Mouse (Mus musculus) testis, adult 2 months (tissue): ENCODE results near the gene Tex33. TPM values are rescaled to one million over a fixed set of nuclear protein-coding genes. Genes with fewer than 3 reads are reported as not detected.
A peak's percentile ranks its signal among the peaks of the same experiment; 100 is the strongest.

Experiments used
- H3K27ac ChIP-seq: fragments of 200-500 bp; 2 replicates; pipeline ENCODE4 v1.5.1; 2012; ENCODE audit warnings: low read depth, low read length; ENCODE audit not compliant: control insufficient read depth, insufficient read depth
- H3K27me3 ChIP-seq: fragments of 200-500 bp; 2 replicates; pipeline ENCODE4 v1.6.1; 2012; ENCODE audit warnings: mild to moderate bottlenecking, low read length, moderate library complexity; ENCODE audit not compliant: control insufficient read depth, insufficient read depth
- H3K36me3 ChIP-seq: fragments of 200-500 bp; 2 replicates; pipeline ENCODE4 v1.6.1; 2012; ENCODE audit warnings: mild to moderate bottlenecking, low read length; ENCODE audit not compliant: control insufficient read depth, insufficient read depth
- H3K4me1 ChIP-seq: fragments of 200-500 bp; 2 replicates; pipeline ENCODE4 v1.6.1; 2012; ENCODE audit warnings: low read length; ENCODE audit not compliant: control insufficient read depth, insufficient read depth
- H3K4me3 ChIP-seq: fragments of 200-500 bp; 2 replicates; pipeline ENCODE4 v1.5.1; 2012; ENCODE audit warnings: low read depth, mild to moderate bottlenecking, low read length, moderate library complexity, mixed read lengths; ENCODE audit not compliant: control insufficient read depth
- CTCF ChIP-seq: fragments of 200-500 bp; IDR thresholded peaks from 2 replicates; pipeline ENCODE4 v1.5.1; 2012; ENCODE audit warnings: low read depth, mild to moderate bottlenecking, inconsistent platforms, low read length, moderate library complexity; ENCODE audit not compliant: control insufficient read depth, insufficient read depth, insufficient replicate concordance
- POLR2A ChIP-seq: fragments of 200-500 bp; IDR thresholded peaks from 2 replicates; pipeline ENCODE4 v1.6.1; 2012; ENCODE audit warnings: low read depth, mild to moderate bottlenecking, inconsistent platforms, low read length, moderate library complexity; ENCODE audit not compliant: control insufficient read depth
- polyA plus RNA-seq: library from polyadenylated mRNA; depleted of rRNA; stranded (reverse); fragments of >200 nt; gene quantifications from 2 replicates; pipeline ENCODE4 v1.2.3, GENCODE M21; 2012

Gene Tex33
- polyA plus RNA-seq, 1 experiment, result 1,395 TPM

DNA sequence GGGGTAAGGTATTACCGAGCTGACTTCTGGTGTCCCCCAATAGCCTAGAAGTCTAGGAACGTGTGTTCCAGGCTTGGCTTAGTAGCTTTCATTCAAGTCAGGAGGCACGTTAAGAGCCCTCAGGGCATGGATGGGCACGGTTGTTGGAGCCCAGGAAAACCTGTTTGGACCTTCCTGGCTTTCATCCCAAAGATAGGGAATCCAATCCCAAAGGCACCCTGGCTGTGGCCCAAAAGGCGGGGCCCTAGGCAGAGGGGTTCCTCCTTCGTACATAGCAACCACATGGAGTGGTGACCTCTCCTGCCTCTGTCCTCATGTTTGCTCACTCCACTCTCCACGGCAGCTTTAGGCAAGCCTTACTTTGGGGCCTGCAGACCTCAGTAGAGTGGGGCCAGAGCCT, 6.7 kb upstream of the Tex33 start:
- Histone ChIP-seq H3K4me1 (peaks cover 37% of the 10 kb centered on the region), H3K36me3 (no peaks in the 10 kb centered on the region), H3K27me3 (no peaks in the 10 kb centered on the region), H3K4me3 (no peak overlapping the region), H3K27ac (peak overlapping the region; percentile 49)
- TF ChIP-seq CTCF, result no peak
- no peak for TF ChIP-seq POLR2A

DNA sequence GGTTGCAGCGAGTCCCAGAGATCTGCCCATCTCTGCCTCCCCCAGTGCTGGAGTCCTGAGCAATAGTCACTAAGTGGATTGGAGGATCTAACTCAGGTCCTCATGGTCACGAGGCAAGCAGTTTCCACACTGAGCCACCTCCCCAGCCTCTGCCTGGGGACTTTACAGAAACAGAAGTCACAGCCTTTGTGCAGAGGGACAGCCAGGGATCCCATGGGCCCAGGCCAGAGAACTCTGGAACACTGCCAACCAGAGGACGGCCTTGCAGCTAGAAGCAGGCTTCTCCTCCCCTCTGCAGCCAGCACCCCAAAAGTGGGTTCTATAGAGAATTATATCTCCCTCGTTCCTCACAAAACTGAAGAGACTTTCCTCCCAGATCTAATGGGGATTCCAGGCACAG, 6.2 kb upstream of the Tex33 start:
- Histone ChIP-seq H3K36me3 (no peaks in the 10 kb centered on the region), H3K4me3 (no peak overlapping the region), H3K4me1 (peaks cover 37% of the 10 kb centered on the region), H3K27ac (peak overlapping the region; percentile 35; the same call in 1 of the 2 replicates), H3K27me3 (no peaks in the 10 kb centered on the region)
- no peak for TF ChIP-seq CTCF
- no peak for TF ChIP-seq POLR2A

DNA sequence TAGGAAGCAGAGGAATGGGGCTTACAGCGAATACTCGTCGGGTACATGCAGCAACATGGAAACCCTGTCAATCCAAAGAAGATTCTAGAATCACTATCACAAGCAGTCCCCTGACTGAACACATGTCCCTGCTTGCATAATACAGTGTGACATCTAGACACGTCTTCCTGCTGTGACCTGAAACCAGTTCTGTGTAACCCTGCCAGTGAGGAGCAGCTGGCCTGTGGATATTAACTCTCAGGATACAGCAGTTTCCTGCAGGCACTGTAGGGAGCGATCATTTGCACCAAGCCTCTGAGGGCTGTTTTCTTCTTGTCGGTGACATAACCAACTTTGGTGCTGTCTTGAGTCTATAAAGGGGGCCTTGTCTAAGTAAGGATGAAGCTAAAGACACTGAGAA, 5.6 kb upstream of the Tex33 start:
- no peaks in the 10 kb centered on the region for H3K27me3 ChIP-seq
- no peak overlapping the region; the same call in 1 of the 2 replicates for H3K27ac ChIP-seq

DNA sequence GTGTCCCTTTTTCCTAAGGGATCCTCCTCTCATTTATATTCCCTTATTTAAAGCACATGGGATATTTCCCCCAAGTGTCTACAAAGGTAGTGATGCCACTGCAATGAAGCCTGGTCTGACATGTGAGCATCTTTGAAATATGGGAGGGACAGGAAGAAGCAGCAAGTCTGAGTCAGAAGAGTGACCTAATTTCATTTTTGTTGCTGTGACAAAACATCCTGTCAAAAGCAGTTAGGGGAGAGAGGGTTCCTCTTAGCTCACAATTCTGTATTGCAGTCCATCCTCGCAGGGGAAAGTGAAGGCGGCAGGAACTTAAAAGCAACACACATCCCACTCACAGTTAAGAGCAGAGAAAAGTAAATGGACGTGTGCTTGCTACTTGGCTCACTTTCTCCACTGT, 4.9 kb downstream of the Tex33 start:
- H3K27me3 ChIP-seq, result no peaks in the 10 kb centered on the region
- no peaks in the 10 kb centered on the region for H3K4me1 ChIP-seq
- peak overlapping the region; percentile 89 for H3K4me3 ChIP-seq
- TF ChIP-seq CTCF (no peak), POLR2A (no peak)
- H3K27ac ChIP-seq, result no peak overlapping the region
- no peaks in the 10 kb centered on the region for H3K36me3 ChIP-seq

More for the DNA sequence above, 5.6 kb upstream of the Tex33 start:
- no peak for TF ChIP-seq POLR2A
- no peak for TF ChIP-seq CTCF
- H3K36me3 ChIP-seq, result no peaks in the 10 kb centered on the region
- H3K4me3 ChIP-seq, result no peak overlapping the region
- H3K4me1 ChIP-seq, result peaks cover 31% of the 10 kb centered on the region

DNA sequence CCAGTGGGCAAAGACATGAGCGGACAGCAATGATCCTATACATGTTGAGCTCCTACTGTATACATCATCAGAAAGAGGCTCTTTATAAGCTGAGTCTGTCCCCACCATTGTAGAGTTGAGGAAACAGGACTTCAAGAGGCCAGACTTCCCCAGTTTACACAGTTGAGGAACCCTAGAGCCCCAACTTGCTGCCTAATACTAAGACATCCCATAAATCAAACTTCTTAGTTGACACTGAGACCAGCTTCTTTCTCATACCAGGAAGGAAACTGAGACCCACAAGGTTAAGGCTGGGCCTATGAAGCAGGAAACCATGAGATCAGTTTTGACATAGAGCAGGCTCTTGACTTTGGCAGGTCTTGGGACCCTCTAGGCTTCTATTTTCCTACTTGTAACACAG, 10.1 kb downstream of the Tex33 start:
- no peaks in the 10 kb centered on the region for H3K36me3 ChIP-seq
- H3K27me3 ChIP-seq, result no peaks in the 10 kb centered on the region
- no peak overlapping the region for H3K27ac ChIP-seq
- TF ChIP-seq CTCF (no peak), POLR2A (no peak)
- H3K4me1 ChIP-seq, result no peaks in the 10 kb centered on the region
- H3K4me3 ChIP-seq, result peak overlapping the region; percentile 89

DNA sequence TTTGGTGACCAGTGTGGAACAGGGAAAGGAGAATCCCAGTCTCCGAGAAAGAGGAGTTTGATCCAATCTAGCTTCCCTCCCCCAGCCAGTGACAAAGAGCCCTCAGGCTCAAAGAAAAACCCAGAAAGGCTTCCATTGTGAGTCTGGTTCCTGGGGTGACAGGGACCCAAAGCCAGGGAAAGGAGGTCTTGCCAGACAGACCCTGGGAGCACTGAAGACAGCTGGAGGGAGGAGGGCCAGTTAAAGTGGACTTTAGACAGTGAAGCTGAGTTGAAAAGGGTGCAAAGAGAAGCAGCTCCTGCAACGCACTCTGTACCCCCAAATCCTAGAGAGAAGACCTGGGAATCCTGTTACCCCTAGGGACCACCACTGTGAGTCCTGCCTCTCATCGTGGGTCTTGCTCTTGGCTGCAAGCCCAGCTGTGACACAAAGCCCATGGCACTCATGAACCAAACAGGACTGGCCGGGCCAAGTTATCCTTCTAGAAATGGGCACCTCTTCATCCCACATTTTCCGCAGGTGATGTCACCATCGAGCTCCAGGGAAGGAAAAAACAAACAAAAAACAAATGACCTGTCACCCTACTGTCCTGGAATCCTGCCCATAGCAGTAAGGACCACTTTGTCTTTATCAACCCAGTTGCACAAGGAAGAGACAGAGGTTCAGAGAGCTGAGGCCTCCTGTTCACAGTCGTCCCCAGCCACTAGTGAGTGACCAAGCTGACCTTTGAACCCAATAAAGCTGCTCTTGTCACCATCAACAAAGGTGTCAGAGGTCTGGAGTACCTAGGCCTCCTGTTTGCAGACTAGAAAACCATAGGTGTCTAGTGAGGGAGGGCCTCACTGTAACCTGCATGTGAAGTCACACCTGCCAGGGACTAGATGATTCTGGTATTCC, 11.2 kb downstream of the Tex33 start:
- TF ChIP-seq POLR2A (no peak), CTCF (no peak)
- H3K27ac ChIP-seq, result no peak overlapping the region
- peak overlapping the region; percentile 89 for H3K4me3 ChIP-seq
- no peaks in the 10 kb centered on the region for H3K4me1 ChIP-seq
- no peaks in the 10 kb centered on the region for H3K36me3 ChIP-seq
- no peaks in the 10 kb centered on the region for H3K27me3 ChIP-seq

DNA sequence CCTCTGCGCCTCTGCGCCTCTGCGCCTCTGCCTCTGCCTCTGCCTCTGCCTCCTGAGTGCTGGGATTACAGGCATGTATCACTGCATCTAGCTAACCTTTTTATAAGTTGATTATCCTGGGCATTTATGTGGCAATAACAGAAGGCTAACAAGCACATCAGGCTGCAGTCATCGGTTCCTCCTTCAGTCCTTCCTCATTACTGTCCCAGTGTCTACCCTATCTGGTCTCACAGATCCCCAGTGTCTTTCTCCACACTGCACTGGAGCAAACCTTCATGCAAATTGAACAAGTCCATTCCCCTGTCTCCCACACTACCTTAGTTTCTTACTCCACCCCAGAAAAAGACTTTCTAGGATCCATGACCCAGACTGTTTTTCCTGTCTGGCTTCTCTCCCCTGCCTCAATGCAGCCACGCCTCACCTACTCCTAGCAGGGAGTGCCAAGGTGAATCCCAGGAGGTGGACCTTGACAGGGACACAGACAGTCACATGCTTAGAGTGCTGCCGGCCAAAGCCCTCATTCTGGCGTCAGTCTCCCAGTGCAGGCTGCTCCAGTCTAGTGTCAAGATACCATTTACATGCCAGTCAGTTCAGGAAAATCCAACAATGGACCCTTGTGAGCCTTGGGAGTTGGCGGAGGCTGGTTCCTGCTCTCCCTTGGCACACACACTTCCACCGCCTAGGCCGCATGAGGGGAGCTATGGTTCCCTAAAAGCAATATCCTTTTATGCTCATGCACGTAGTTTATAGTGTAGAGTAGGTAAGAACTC, 12.1 kb downstream of the Tex33 start:
- H3K4me1 ChIP-seq, result peaks cover under 1% of the 10 kb centered on the region
- no peak overlapping the region; the same call in 1 of the 2 replicates for H3K4me3 ChIP-seq
- H3K27me3 ChIP-seq, result no peaks in the 10 kb centered on the region
- no peak overlapping the region for H3K27ac ChIP-seq
- no peaks in the 10 kb centered on the region for H3K36me3 ChIP-seq
- no peak for TF ChIP-seq CTCF
- no peak for TF ChIP-seq POLR2A
